Mouse (Mus musculus): ENCODE data around the gene Camkk2. TPM values are rescaled to one million over a fixed set of nuclear protein-coding genes. Genes with fewer than 3 reads are reported as not detected.

The Camkk2 gene
- polyA plus RNA-seq (2016; fragmentation: Nextera tagmentation; extraction: Ambion mirVana): 34.5 and 35.1 TPM in 2 replicates

DNA sequence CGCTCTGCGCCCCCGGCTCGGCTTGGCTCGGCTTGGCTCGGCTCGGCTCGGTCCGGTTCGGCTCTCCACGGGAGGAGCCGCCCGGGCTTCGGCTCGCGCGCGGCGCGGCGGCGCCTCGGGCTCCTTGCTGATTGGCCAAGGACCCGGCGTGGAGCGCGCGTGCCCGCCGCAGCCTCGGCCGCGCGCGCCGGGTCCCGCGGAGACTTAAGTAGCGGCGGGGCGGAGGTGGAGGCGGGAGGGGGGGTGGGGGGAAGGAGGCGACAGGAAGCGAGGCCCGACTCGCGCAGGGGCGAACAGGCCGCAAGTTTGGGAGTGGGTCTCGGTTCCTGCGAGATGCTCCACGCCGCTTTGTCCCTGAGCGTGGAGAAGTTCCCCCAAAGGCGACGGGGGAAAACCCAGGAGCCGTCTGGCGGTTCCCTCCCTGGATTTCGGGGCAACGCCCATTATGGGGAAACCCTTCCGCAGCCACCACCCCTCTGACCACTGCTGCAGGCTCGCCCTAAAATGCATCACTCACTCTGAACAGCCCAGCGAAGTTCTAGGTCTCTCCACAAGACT is at the start of gene Camkk2:
Camkk2 (minus strand) TSS at position 133 of the 558 bp plus-strand sequence.
- Histone ChIP-seq H3K4me2 (peak within 1 kb of the TSS; percentile 80), H3K36me3 (replicated peaks) (no peaks in the 10 kb centered on the region), H3K4me1 (peaks cover 14% of the 10 kb centered on the region), H3K9me3 (no peaks in the 10 kb centered on the region), H3K27ac (peak within 1 kb of the TSS; percentile 42; the same call in 1 of the 2 replicates), H3K9ac (peak within 1 kb of the TSS; percentile 93), H3K4me3 (replicated peaks) (peak within 1 kb of the TSS; percentile 92), H3K27me3 (no peaks in the 10 kb centered on the region)
- peak; percentile 90 for ATAC-seq (ENCODE audit: low FRiP score)
- under 1% methylated on average over 44 of the region's 63 CpGs for whole genome bisulfite sequencing

DNA sequence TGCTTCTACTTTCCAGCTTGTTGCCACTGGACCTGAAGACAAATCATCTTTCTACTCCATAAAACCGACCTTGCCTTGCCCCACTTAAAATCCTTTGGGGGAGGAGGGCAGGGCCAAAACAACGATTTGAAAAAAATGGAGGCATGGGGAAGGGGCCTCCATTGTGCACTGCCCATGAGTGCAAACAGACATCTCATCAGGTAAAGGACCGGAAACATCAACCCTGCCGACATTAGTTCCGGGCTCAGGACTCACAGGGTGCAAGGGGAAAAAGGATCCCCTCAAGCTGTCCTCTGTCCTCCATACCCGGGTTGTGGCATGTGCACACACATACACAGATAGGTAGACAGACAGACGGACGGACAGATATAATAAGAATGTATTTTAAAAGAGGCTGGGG is 45.9 kb upstream of the Camkk2 start:
- 81% methylated on average over 8 of the region's 8 CpGs for WGBS
- ATAC-seq (ENCODE audit: low FRiP score): no peak
- no peak overlapping the region for H3K27ac ChIP-seq

DNA sequence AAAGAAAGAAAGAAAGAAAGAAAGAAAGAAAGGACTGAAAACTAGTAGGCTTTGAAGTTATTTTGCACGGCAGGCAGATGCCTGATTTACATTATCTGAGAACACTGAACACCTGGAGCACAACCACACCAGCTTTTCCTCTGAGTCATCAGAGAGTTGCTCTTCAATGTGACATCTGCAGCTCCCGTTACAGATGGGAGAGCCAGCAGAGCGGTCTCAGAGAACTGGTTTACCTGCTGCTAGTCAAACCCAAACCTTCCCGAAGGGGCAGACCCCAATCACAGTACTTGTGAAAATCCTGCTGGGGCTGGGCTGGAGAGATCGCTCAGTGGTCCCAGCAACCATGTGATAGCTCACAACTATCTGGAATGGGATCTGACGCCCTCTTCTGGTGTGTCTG is 45.2 kb upstream of the Camkk2 start:
- peaks cover 9% of the 10 kb centered on the region for H3K4me1 ChIP-seq
- WGBS: 81% methylated on average over 6 of the region's 6 CpGs
- no peak for ATAC-seq (ENCODE audit: low FRiP score)

More for the DNA sequence above, 45.9 kb upstream of the Camkk2 start:
- H3K36me3 ChIP-seq (replicated peaks): no peaks in the 10 kb centered on the region
- H3K4me1 ChIP-seq: peaks cover 3% of the 10 kb centered on the region
- H3K9ac ChIP-seq: no peak overlapping the region
- H3K4me3 ChIP-seq (replicated peaks): no peak overlapping the region
- H3K9me3 ChIP-seq: no peaks in the 10 kb centered on the region
- no peaks in the 10 kb centered on the region for H3K27me3 ChIP-seq
- no peak overlapping the region for H3K4me2 ChIP-seq

DNA sequence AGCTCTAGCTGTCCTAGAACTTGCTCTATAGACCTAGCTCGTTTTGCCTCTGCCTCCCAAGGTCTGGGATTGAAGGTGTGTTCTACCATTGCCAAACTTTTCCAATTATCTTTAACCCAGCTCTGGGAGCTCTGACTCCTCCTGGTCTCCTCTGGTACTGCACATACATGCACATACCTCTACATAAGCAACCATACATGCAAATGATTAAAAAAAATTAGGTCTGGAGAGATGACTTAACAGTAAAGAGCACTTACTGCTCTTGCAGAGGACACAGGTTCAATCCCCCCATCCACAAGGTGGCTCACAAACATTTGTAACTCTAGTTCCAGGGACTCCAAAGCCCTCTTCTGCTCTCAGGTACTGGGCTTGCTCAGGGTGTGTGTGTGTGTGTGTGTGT is 44.8 kb upstream of the Camkk2 start:
- H3K9me3 ChIP-seq: no peaks in the 10 kb centered on the region
- no peak overlapping the region for H3K9ac ChIP-seq
- H3K36me3 ChIP-seq (replicated peaks): no peaks in the 10 kb centered on the region; the same call in 1 of the 2 replicates
- no peak overlapping the region for H3K27ac ChIP-seq
- WGBS: 76% methylated on average over 1 of the region's 1 CpGs
- peaks cover 12% of the 10 kb centered on the region for H3K4me1 ChIP-seq
- H3K4me2 ChIP-seq: no peak overlapping the region
- ATAC-seq (ENCODE audit: low FRiP score): no peak
- H3K27me3 ChIP-seq: no peaks in the 10 kb centered on the region
- H3K4me3 ChIP-seq (replicated peaks): no peak overlapping the region

More for the DNA sequence above, 45.2 kb upstream of the Camkk2 start:
- H3K36me3 ChIP-seq (replicated peaks): no peaks in the 10 kb centered on the region; the same call in 1 of the 2 replicates
- H3K4me2 ChIP-seq: no peak overlapping the region
- no peak overlapping the region for H3K27ac ChIP-seq
- H3K9ac ChIP-seq: no peak overlapping the region
- no peaks in the 10 kb centered on the region for H3K27me3 ChIP-seq
- H3K9me3 ChIP-seq: no peaks in the 10 kb centered on the region
- no peak overlapping the region for H3K4me3 ChIP-seq (replicated peaks)

DNA sequence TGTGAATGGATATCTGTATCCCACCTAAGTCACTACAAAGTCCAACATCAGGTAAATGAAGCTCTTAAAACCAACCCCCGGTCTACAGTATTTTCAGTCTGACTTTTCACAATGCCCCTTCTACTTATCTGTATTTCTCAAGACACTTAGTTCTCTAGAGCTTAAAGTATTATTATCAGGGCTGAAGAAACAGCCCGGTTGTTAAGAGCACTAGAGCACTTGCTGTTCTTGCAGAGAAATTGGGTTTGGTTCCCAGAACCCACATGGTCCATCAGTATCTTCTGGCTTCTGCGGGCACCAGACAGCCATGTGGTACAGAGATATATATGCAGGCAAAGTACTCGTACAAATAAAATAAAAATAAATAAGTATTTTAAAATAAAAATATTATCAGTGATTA is 43.2 kb upstream of the Camkk2 start:
- 96% methylated on average over 4 of the region's 4 CpGs for WGBS
- no peak overlapping the region for H3K9ac ChIP-seq
- no peak overlapping the region for H3K4me2 ChIP-seq
- peaks cover 15% of the 10 kb centered on the region for H3K36me3 ChIP-seq (replicated peaks)
- no peak overlapping the region for H3K27ac ChIP-seq
- no peak for ATAC-seq (ENCODE audit: low FRiP score)
- H3K4me3 ChIP-seq (replicated peaks): no peak overlapping the region
- peaks cover 12% of the 10 kb centered on the region for H3K4me1 ChIP-seq
- H3K9me3 ChIP-seq: no peaks in the 10 kb centered on the region
- H3K27me3 ChIP-seq: no peaks in the 10 kb centered on the region

DNA sequence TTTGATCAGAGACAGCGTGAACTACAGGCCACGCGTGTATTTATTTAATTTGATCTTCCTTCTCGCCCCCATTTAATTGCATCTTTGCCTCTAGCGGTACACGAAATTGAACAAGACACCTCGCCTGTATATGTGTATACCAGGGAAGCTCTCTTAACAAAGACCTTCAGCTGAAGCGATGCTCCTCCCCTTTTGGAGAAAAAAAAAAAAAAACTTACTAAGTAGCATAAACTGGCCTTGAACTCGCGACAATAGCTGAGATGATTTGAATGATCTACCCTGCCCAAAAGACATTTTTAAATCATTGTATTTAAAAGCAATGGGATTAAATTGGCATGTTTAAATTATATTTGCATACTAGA is 42.3 kb upstream of the Camkk2 start:
- peak; percentile 75 for ATAC-seq (ENCODE audit: low FRiP score)
- WGBS: under 1% methylated on average over 10 of the region's 10 CpGs

DNA sequence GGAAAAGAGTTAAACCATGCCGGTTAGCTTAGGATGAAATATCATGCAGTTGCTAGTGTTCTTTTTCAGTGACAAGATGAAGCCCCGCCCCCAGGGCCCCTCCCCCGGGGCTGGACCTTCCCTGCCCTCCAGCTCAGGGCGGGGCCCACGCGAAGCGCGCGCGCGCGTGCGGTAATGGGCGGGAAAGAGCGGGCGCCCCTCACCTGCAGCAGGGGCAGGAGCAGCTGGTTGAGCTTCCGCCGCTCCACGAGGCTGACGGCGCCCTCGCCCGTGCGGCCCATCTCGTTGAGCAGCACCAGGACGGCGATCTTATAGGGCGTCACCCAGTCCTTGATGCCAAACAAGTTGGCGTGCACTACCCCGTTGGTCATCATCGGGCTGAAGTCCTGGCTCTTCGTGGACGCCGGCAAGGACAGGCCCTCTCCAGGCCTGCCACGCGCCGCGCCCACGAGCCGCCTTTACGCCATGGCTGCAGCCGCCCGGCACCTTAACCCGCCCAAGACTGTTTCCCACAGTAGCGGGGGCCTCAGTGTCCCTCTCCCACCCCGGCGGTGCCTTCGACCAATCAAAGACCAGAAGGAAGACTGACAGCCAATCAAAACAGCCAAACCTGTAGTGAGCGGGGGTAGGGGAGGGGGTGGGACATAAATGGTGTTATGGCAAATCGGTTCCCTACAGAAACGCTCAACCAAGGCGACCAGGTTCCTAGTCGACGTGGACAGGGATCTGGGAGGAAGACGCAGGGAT is 41.7 kb upstream of the Camkk2 start, which contains the start of gene Anapc5:
Anapc5 (minus strand) TSS at position 563 of the 747 bp plus-strand sequence.
- H3K9me3 ChIP-seq: no peaks in the 10 kb centered on the region
- H3K27me3 ChIP-seq: no peaks in the 10 kb centered on the region
- peak; percentile 100 for ATAC-seq (ENCODE audit: low FRiP score)
- H3K4me2 ChIP-seq: peak within 1 kb of the TSS; percentile 55
- peak within 1 kb of the TSS; percentile 79 for H3K4me3 ChIP-seq (replicated peaks)
- peaks cover 27% of the 10 kb centered on the region for H3K36me3 ChIP-seq (replicated peaks)
- peak within 1 kb of the TSS; percentile 83 for H3K9ac ChIP-seq
- peaks cover 12% of the 10 kb centered on the region for H3K4me1 ChIP-seq
- H3K27ac ChIP-seq: peak within 1 kb of the TSS; percentile 98
- WGBS: under 1% methylated on average over 54 of the region's 55 CpGs

More for the DNA sequence above, 42.3 kb upstream of the Camkk2 start:
- H3K9me3 ChIP-seq: no peaks in the 10 kb centered on the region
- no peaks in the 10 kb centered on the region for H3K27me3 ChIP-seq
- peak overlapping the region; percentile 55 for H3K4me2 ChIP-seq
- peak overlapping the region; percentile 98 for H3K27ac ChIP-seq
- H3K4me1 ChIP-seq: peaks cover 12% of the 10 kb centered on the region
- peaks cover 23% of the 10 kb centered on the region for H3K36me3 ChIP-seq (replicated peaks)
- H3K9ac ChIP-seq: peak overlapping the region; percentile 83; the same call in 1 of the 2 replicates
- peak overlapping the region; percentile 79 for H3K4me3 ChIP-seq (replicated peaks)

DNA sequence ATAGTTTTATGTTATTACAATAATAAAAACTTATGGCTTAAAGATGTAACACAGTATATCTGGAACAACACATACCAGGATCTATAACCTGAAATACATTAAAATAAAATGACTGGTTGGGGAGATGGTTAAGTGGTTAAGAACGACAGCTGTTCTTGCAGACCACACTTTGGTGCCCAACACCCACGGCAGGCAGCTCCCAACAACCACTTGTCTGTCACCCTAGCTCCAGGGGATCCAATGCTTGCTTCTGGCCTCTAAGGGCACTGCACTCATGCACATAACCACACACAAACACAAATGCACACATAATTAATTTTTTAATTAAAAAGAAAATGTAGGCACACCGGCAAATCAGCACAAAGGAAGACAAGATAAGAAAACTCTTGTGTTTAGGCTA is 33.5 kb upstream of the Camkk2 start:
- H3K4me2 ChIP-seq: no peak overlapping the region
- H3K36me3 ChIP-seq (replicated peaks): peaks cover 86% of the 10 kb centered on the region
- 90% methylated on average over 3 of the region's 3 CpGs for WGBS
- H3K9me3 ChIP-seq: no peaks in the 10 kb centered on the region
- ATAC-seq (ENCODE audit: low FRiP score): no peak
- H3K4me3 ChIP-seq (replicated peaks): no peak overlapping the region
- H3K9ac ChIP-seq: no peak overlapping the region
- no peak overlapping the region for H3K27ac ChIP-seq
- no peaks in the 10 kb centered on the region for H3K4me1 ChIP-seq
- no peaks in the 10 kb centered on the region for H3K27me3 ChIP-seq

DNA sequence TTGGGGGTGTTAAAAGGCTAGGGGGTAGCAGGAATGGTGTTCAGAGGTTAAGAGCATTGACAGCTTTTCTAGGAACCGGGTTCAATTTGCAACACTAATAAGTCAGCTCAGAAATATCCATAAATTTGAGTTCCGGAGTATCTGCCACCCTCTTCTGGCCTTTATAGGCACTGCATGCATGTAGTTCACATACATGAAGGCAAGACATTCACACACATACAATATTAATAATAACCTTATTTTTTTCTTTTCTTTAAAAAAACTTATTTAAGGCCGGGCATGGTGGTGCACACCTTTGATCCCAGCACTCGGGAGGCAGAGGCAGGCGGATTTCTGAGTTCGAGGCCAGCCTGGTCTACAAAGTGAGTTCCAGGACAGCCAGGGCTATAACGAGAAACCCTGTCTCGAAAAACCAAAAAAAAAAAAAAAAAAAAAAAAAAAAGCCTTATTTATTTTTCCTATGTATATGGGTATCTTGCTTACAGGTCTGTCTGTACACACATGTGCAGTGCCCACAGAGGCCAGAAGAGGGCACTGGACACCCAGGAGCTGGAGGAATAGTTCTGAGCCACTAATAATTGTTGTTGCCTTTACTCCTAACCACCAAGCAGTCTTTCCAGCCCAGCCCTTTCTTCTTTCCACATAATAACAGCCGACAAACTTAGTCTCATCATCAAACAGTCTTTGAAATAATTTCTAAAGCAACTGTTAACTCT is 32.3 kb upstream of the Camkk2 start:
- Histone ChIP-seq H3K9ac (no peak overlapping the region), H3K4me3 (replicated peaks) (no peak overlapping the region), H3K27ac (no peak overlapping the region), H3K36me3 (replicated peaks) (peaks cover 87% of the 10 kb centered on the region), H3K27me3 (no peaks in the 10 kb centered on the region), H3K4me1 (no peaks in the 10 kb centered on the region), H3K4me2 (no peak overlapping the region), H3K9me3 (no peaks in the 10 kb centered on the region)
- ATAC-seq (ENCODE audit: low FRiP score): no peak
- 85% methylated on average over 9 of the region's 9 CpGs for WGBS

DNA sequence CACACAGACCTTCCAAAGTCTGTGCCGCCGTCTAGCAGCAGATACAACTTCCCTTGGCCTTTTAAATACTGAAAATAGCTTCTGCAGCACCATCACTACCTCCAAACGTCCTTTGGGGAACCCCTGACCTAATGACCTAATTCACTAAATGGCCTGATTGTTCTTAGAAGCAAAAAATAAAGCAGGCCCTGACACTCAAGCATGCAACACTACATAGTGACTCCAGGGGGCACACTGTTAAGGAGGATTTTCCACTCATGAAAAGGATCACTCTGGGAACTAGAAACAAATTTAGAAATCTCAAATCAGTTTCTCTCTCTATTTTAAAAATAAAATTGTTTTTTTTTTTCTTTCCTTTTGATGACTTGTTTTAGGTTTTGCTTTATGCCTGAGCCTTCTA is 26.3 kb upstream of the Camkk2 start:
- WGBS: 55% methylated on average over 3 of the region's 3 CpGs
- H3K9ac ChIP-seq: no peak overlapping the region

DNA sequence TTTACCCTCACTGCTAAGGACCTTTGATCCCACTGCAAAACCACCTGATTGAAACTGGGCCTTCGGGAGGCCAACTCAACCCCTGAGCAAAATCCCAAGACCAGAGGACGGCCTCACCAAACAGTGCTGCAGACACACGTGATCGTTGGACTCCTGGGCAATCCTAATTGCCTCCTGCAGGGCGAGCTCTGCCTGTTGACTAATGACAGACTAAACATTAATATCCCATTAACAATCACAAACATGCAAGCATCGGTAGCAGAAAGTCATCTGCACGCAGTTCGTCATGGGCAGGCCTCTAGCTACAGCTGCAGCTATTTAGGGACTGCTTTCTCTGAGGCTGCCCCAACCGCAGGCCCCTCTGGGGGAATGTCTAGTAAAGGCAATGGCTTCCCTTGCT is 23.5 kb upstream of the Camkk2 start:
- H3K4me2 ChIP-seq: no peak overlapping the region
- no peak for ATAC-seq (ENCODE audit: low FRiP score)
- H3K36me3 ChIP-seq (replicated peaks): peaks cover 100% of the 10 kb centered on the region
- H3K9me3 ChIP-seq: no peaks in the 10 kb centered on the region
- no peaks in the 10 kb centered on the region for H3K27me3 ChIP-seq
- H3K27ac ChIP-seq: no peak overlapping the region
- H3K4me1 ChIP-seq: peaks cover 14% of the 10 kb centered on the region; the same call in 1 of the 2 replicates
- H3K9ac ChIP-seq: no peak overlapping the region
- H3K4me3 ChIP-seq (replicated peaks): no peak overlapping the region
- WGBS: 87% methylated on average over 9 of the region's 9 CpGs

More for the DNA sequence above, 26.3 kb upstream of the Camkk2 start:
- Histone ChIP-seq H3K4me3 (replicated peaks) (no peak overlapping the region), H3K9me3 (no peaks in the 10 kb centered on the region), H3K4me1 (no peaks in the 10 kb centered on the region), H3K36me3 (replicated peaks) (peaks cover 95% of the 10 kb centered on the region), H3K4me2 (no peak overlapping the region), H3K27me3 (no peaks in the 10 kb centered on the region), H3K27ac (no peak overlapping the region)
- no peak for ATAC-seq (ENCODE audit: low FRiP score)

DNA sequence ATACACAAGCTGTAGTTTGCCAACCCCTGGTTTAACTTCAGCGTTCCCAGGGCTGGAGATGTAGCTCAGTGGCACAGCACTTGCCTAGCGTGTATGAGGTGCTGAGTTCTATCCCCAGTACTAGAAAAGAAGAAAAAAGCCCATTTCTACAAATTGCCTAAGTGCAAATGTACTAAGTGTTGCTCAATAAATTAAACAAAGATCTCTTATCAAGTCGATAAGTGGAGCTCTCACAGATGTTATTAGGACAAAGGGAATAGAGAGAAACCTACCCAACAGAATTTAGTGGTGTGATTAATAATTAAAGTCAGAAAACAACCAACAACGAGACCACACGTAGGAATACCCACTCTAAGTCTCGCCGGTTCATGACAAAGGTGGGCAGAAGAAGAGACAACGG is 22.5 kb upstream of the Camkk2 start:
- no peak overlapping the region for H3K9ac ChIP-seq
- H3K4me2 ChIP-seq: no peak overlapping the region
- H3K27me3 ChIP-seq: no peaks in the 10 kb centered on the region
- WGBS: 94% methylated on average over 8 of the region's 8 CpGs
- no peak overlapping the region for H3K4me3 ChIP-seq (replicated peaks)
- H3K4me1 ChIP-seq: peaks cover 14% of the 10 kb centered on the region; the same call in 1 of the 2 replicates
- H3K9me3 ChIP-seq: no peaks in the 10 kb centered on the region
- H3K27ac ChIP-seq: no peak overlapping the region
- H3K36me3 ChIP-seq (replicated peaks): peaks cover 98% of the 10 kb centered on the region
- ATAC-seq (ENCODE audit: low FRiP score): no peak

Data from forebrain, embryonic 12.5 days (tissue).